Mouse (Mus musculus): ENCODE results near the gene Pik3ap1. TPM values are rescaled to one million over a fixed set of nuclear protein-coding genes. Genes with fewer than 3 reads are reported as not detected.
A peak's percentile ranks its signal among the peaks of the same experiment; 100 is the strongest.

Pik3ap1 gene
- polyA plus RNA-seq, 1 experiment from 2014 or later = 2.0 TPM

DNA sequence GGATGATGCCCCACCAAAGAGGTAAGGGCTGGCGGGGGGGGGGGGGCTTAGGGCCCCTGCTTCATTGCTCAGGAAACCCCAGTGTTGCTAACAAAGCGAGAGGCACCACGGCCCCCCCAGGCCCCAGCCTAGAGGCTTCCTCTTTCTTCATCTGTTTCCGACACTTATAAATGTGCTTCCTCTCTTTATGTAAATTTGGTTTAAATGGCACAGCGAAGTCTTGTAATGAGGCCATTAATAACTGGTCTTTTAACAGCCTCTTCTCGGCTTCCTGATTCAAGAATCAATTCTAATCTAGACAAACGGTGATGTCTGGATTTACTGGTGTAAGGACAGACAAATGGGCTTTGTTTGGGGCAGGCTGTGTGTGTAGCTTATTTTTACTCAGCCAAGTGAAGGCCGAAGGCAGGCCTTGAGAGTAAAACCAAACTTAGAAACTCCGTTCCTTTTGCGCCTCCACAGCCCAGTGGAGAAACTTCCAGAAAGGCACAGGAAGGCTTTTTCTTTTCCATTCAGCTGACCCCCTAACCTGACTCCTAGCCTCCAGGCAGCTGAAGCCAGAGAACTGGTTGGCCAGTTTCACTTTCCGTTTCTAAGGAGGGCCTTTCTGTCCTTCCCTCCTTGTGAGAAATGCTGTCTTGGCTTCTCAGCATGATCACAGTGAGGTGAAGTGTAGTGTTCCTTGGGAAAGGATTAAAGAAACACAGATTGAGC is 39.7 kb downstream of the Pik3ap1 start:
- peak overlapping the region; percentile 34; the same call in 1 of the 2 replicates for H3K4me2 ChIP-seq
- ATAC-seq (ENCODE audit: extremely low read depth, insufficient number of reproducible peaks, low FRiP score, low TSS enrichment) = no peak
- H3K4me3 ChIP-seq = no peak overlapping the region
- H3K9me3 ChIP-seq = no peaks in the 10 kb centered on the region
- H3K4me1 ChIP-seq = peaks cover 16% of the 10 kb centered on the region
- 64% methylated on average over 11 of the region's 11 CpGs for WGBS
- H3K27me3 ChIP-seq (replicated peaks) = no peaks in the 10 kb centered on the region
- no peak overlapping the region for H3K27ac ChIP-seq (replicated peaks)
- no peaks in the 10 kb centered on the region for H3K36me3 ChIP-seq
- no peak overlapping the region for H3K9ac ChIP-seq

- Histone ChIP-seq H3K9ac (no peak overlapping the region), H3K4me3 (no peak overlapping the region), H3K4me1 (peaks cover 16% of the 10 kb centered on the region), H3K9me3 (no peaks in the 10 kb centered on the region), H3K27me3 (replicated peaks) (no peaks in the 10 kb centered on the region), H3K27ac (replicated peaks) (no peak overlapping the region), H3K4me2 (no peak overlapping the region), H3K36me3 (no peaks in the 10 kb centered on the region)
- ATAC-seq (ENCODE audit: extremely low read depth, insufficient number of reproducible peaks, low FRiP score, low TSS enrichment) = no peak
- WGBS = 80% methylated on average over 8 of the region's 8 CpGs
Measured at GRCm38 (mm10) chr19:41344666-41345027, 40.3 kb downstream of the Pik3ap1 start.

- ATAC-seq (ENCODE audit: extremely low read depth, insufficient number of reproducible peaks, low FRiP score, low TSS enrichment) = no peak
- Histone ChIP-seq H3K4me1 (peaks cover 22% of the 10 kb centered on the region), H3K9ac (no peak overlapping the region), H3K27me3 (replicated peaks) (no peaks in the 10 kb centered on the region), H3K36me3 (no peaks in the 10 kb centered on the region), H3K9me3 (no peaks in the 10 kb centered on the region), H3K27ac (replicated peaks) (no peak overlapping the region), H3K4me3 (no peak overlapping the region), H3K4me2 (no peak overlapping the region)
- 79% methylated on average over 6 of the region's 6 CpGs for WGBS
Measured at GRCm38 (mm10) chr19:41342592-41343090, 42.3 kb downstream of the Pik3ap1 start.

- Histone ChIP-seq H3K9ac (no peak overlapping the region), H3K4me2 (no peak overlapping the region), H3K4me3 (no peak overlapping the region), H3K27ac (replicated peaks) (no peak overlapping the region), H3K4me1 (peaks cover 19% of the 10 kb centered on the region), H3K27me3 (replicated peaks) (no peaks in the 10 kb centered on the region), H3K9me3 (no peaks in the 10 kb centered on the region), H3K36me3 (no peaks in the 10 kb centered on the region)
- 79% methylated on average over 5 of the region's 5 CpGs for WGBS
- ATAC-seq (ENCODE audit: extremely low read depth, insufficient number of reproducible peaks, low FRiP score, low TSS enrichment) = no peak
Measured at GRCm38 (mm10) chr19:41341677-41342076, 43.2 kb downstream of the Pik3ap1 start.

- ATAC-seq (ENCODE audit: extremely low read depth, insufficient number of reproducible peaks, low FRiP score, low TSS enrichment) = no peak
- 38% methylated on average over 21 of the region's 21 CpGs for whole genome bisulfite sequencing
- H3K4me2 ChIP-seq = 0 out of 2 replicates have a peak overlapping the region, but pooled peaks have one; percentile 2
Measured at GRCm38 (mm10) chr19:41339020-41339836, 45.7 kb downstream of the Pik3ap1 start.

DNA sequence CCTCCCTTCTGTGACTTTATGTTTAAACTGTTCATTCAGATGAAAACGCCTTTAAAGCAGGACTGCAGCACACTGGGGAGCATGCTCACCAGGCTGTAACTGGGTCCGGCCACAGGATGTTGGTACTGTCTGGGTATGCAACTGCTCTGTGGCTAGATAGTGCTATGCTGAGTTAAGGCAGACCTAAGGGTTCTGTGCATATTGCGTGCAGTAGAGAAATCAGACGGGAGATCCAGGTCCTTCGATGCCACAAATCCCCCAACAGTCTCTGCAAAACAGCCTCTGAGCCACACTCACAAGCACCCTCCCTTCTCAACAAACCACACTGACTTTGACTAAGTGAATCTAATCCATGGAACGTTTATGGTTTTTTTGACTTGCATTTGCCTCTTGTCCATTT is 46.5 kb downstream of the Pik3ap1 start:
- Histone ChIP-seq H3K4me3 (no peak overlapping the region), H3K27me3 (replicated peaks) (no peaks in the 10 kb centered on the region), H3K9ac (no peak overlapping the region), H3K9me3 (no peaks in the 10 kb centered on the region), H3K27ac (replicated peaks) (no peak overlapping the region), H3K36me3 (no peaks in the 10 kb centered on the region), H3K4me1 (peaks cover 6% of the 10 kb centered on the region; the same call in 1 of the 2 replicates), H3K4me2 (no peak overlapping the region)
- 81% methylated on average over 6 of the region's 6 CpGs for WGBS
- ATAC-seq (ENCODE audit: extremely low read depth, insufficient number of reproducible peaks, low FRiP score, low TSS enrichment) = no peak

More at GRCm38 (mm10) chr19:41339020-41339836, 45.7 kb downstream of the Pik3ap1 start:
- no peaks in the 10 kb centered on the region for H3K9me3 ChIP-seq
- no peak overlapping the region for H3K27ac ChIP-seq (replicated peaks)
- H3K27me3 ChIP-seq (replicated peaks) = no peaks in the 10 kb centered on the region
- H3K9ac ChIP-seq = no peak overlapping the region
- peaks cover 6% of the 10 kb centered on the region; the same call in 1 of the 2 replicates for H3K4me1 ChIP-seq
- no peak overlapping the region for H3K4me3 ChIP-seq
- H3K36me3 ChIP-seq = no peaks in the 10 kb centered on the region

- Histone ChIP-seq H3K9ac (no peak overlapping the region), H3K27me3 (replicated peaks) (no peaks in the 10 kb centered on the region), H3K27ac (replicated peaks) (no peak overlapping the region), H3K36me3 (no peaks in the 10 kb centered on the region), H3K9me3 (no peaks in the 10 kb centered on the region), H3K4me3 (no peak overlapping the region), H3K4me2 (no peak overlapping the region), H3K4me1 (peaks cover 6% of the 10 kb centered on the region; the same call in 1 of the 2 replicates)
- WGBS = 76% methylated on average over 3 of the region's 3 CpGs
- ATAC-seq (ENCODE audit: extremely low read depth, insufficient number of reproducible peaks, low FRiP score, low TSS enrichment) = no peak
Measured at GRCm38 (mm10) chr19:41335721-41336120, 49.2 kb downstream of the Pik3ap1 start.

DNA sequence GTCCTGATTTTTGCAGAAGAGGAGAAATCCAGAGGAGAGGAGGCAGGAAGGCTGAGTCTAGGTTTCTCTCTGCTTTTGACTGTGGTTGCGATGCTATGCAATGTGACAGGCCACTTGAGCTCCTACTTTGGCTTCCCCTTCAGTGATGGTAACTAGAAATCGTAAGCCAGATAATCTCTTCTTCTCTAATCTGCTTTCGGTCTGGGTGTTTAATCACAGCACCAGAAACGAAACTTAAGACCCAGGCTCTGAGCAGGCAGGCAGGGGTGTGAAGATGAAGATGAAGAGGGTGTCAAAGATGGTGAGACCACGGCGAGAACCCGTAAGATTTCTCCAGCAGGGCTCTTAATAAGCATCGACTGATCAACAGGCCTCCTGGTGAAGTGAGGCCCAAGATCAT is 51.9 kb downstream of the Pik3ap1 start:
- no peaks in the 10 kb centered on the region for H3K9me3 ChIP-seq
- no peak for ATAC-seq (ENCODE audit: extremely low read depth, insufficient number of reproducible peaks, low FRiP score, low TSS enrichment)
- H3K4me1 ChIP-seq = no peaks in the 10 kb centered on the region
- H3K4me2 ChIP-seq = no peak overlapping the region
- no peaks in the 10 kb centered on the region for H3K36me3 ChIP-seq
- H3K4me3 ChIP-seq = no peak overlapping the region
- 49% methylated on average over 8 of the region's 8 CpGs for WGBS
- H3K27ac ChIP-seq (replicated peaks) = no peak overlapping the region
- no peak overlapping the region for H3K9ac ChIP-seq
- H3K27me3 ChIP-seq (replicated peaks) = no peaks in the 10 kb centered on the region

DNA sequence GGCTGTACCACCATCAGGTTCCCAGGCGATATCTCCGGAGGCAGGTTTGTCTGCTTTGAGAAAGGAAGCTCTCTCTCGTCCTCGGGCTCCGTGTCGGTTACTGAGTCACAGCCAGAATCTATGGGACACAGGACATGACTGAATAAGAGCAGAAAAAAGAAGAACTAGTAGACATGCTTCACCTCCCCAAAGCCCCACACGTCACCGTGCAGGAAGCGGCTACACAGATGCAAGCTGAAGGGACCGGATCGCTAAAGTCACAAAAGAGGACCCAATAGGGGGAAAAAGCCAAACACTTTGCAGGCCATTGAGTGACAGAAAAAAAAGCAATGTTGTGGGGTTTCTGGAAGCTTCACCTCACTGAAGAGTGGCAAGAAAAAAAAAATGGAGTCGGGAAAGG is 52.7 kb downstream of the Pik3ap1 start:
- ATAC-seq (ENCODE audit: extremely low read depth, insufficient number of reproducible peaks, low FRiP score, low TSS enrichment) = no peak
- Histone ChIP-seq H3K36me3 (no peaks in the 10 kb centered on the region), H3K4me2 (no peak overlapping the region), H3K27ac (replicated peaks) (no peak overlapping the region), H3K9me3 (no peaks in the 10 kb centered on the region), H3K27me3 (replicated peaks) (no peaks in the 10 kb centered on the region), H3K4me1 (no peaks in the 10 kb centered on the region), H3K9ac (no peak overlapping the region), H3K4me3 (no peak overlapping the region)
- 80% methylated on average over 12 of the region's 12 CpGs for WGBS

DNA sequence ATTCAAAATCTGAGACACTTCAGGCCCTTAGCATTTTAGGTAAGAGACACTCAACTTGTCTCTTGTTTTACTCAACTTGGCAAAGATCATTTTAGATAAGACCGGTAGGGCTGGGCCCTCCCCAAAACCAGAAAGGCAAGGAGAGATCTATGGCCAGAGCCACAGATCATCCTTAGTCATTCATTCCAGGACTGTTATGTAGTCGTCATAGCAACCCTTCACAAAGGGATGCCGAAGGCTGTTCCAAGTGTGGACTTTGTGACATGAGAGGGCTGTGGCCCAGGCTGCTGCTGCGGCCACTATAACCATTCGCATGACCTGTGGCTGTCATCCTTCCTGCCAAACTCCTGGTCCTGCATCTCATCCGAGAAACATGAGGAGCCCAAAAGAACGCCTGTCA is 54.5 kb downstream of the Pik3ap1 start:
- Histone ChIP-seq H3K27ac (replicated peaks) (no peak overlapping the region), H3K4me1 (no peaks in the 10 kb centered on the region), H3K9me3 (no peaks in the 10 kb centered on the region), H3K9ac (no peak overlapping the region), H3K36me3 (no peaks in the 10 kb centered on the region), H3K4me2 (no peak overlapping the region), H3K4me3 (no peak overlapping the region), H3K27me3 (replicated peaks) (no peaks in the 10 kb centered on the region)
- WGBS = 79% methylated on average over 7 of the region's 7 CpGs
- ATAC-seq (ENCODE audit: extremely low read depth, insufficient number of reproducible peaks, low FRiP score, low TSS enrichment) = no peak

GRCm38 (mm10) chr19:41329961-41330360 is 54.9 kb downstream of the Pik3ap1 start:
- H3K27me3 ChIP-seq (replicated peaks) = no peaks in the 10 kb centered on the region
- 90% methylated on average over 7 of the region's 7 CpGs for WGBS
- no peaks in the 10 kb centered on the region for H3K4me1 ChIP-seq
- H3K9ac ChIP-seq = no peak overlapping the region
- H3K36me3 ChIP-seq = no peaks in the 10 kb centered on the region
- no peak overlapping the region for H3K27ac ChIP-seq (replicated peaks)
- H3K9me3 ChIP-seq = no peaks in the 10 kb centered on the region
- ATAC-seq (ENCODE audit: extremely low read depth, insufficient number of reproducible peaks, low FRiP score, low TSS enrichment) = no peak
- H3K4me2 ChIP-seq = no peak overlapping the region
- no peak overlapping the region for H3K4me3 ChIP-seq

All from heart, embryonic 13.5 days (tissue).